Mouse (Mus musculus) bone marrow macrophage, adult 2 months (primary cell): ENCODE measurements around the gene Zmynd10. TPM values are rescaled to one million over a fixed set of nuclear protein-coding genes. Genes with fewer than 3 reads are reported as not detected.

Experiments
- H3K27ac ChIP-seq: 2 replicates; pipeline ENCODE4 v1.5.1; 2012; ENCODE audit warnings: low read depth, low read length; ENCODE audit not compliant: insufficient read depth
- H3K4me1 ChIP-seq: 2 replicates; pipeline ENCODE4 v1.6.1; 2012; ENCODE audit warnings: low read length; ENCODE audit not compliant: control insufficient read depth, insufficient read depth
- H3K4me3 ChIP-seq: 2 replicates; pipeline ENCODE4 v1.5.1; 2012; ENCODE audit warnings: mild to moderate bottlenecking, low read length, moderate library complexity; ENCODE audit not compliant: insufficient read depth
- CTCF ChIP-seq: IDR thresholded peaks from 2 replicates; pipeline ENCODE4 v1.5.1; 2012; ENCODE audit warnings: low read depth, mild to moderate bottlenecking, low read length, moderate library complexity
- POLR2A ChIP-seq: IDR thresholded peaks from 2 replicates; pipeline ENCODE4 v1.6.1; 2012; ENCODE audit warnings: mild to moderate bottlenecking, low read depth, low read length, borderline replicate concordance
- polyA plus RNA-seq: library from polyadenylated mRNA; stranded (reverse); fragments of >200 nt; gene quantifications from 2 replicates; pipeline ENCODE4 v1.2.4, GENCODE M21; 2012; ENCODE audit not compliant: missing spikeins, insufficient read depth, insufficient read length

Zmynd10 gene
- polyA plus RNA-seq, result 0.66 TPM in 1 of 2 replicates, not detected in the other

DNA sequence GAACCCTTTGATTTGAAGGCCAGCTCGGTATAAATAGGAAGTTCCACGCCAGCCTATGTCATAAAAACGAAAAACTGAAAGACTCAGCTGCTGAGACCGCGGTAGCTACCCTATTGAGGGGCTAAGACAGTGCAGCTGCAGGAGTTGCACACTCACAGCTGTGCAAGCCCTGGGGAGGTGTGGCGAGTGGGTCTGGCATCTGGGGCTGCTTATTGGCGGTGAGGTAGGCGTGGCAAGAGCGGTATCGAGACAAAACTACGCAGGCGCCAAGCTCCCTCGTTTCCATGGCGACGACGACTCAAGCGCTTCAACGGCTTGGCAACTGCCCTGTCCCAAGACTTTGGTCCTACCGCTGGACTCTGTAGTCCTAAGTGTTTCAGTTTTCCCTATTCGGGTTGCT lies at the start of gene Zmynd10:
TSS of gene Zmynd10 (plus strand) at position 273 of the 400 bp plus-strand sequence.
- no peak for TF ChIP-seq CTCF
- no peak for TF ChIP-seq POLR2A
- H3K4me1 ChIP-seq, result peaks cover 29% of the 10 kb centered on the region
- 0 out of 2 replicates have a peak within 1 kb of the TSS, but pooled peaks have one; percentile 21 for H3K4me3 ChIP-seq
- no peak within 1 kb of the TSS for H3K27ac ChIP-seq

DNA sequence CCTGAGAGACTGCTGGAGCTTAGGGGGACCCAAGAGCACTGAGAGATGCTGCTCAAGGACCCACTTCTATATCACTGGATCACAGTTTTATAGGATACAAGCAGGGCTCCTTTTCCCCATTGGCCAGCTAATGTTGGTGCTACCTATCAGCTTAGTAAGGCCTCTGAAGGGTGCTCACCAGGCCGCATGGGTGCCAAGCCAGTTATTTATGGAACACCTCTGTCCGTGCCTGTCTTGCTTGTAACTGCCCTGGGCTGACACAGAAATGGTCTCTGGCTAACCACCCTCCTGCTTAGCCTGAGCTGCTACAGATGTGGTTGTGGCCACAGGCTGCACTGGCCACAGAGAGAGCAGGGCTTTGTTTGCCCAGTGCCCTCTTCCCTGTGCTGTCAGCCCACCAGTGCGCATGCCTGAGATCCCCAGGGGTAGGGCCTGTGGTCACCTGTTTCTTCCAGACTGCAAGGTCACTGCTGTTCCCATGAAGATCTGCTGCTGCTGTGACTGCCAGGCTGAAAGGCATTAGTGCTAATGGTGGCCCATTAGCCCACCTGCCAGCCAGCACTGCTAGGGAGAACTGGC lies 46.3 kb upstream of the Zmynd10 start:
- TF ChIP-seq POLR2A, result no peak
- H3K27ac ChIP-seq, result no peak overlapping the region
- H3K4me1 ChIP-seq, result no peaks in the 10 kb centered on the region
- no peak overlapping the region for H3K4me3 ChIP-seq

DNA sequence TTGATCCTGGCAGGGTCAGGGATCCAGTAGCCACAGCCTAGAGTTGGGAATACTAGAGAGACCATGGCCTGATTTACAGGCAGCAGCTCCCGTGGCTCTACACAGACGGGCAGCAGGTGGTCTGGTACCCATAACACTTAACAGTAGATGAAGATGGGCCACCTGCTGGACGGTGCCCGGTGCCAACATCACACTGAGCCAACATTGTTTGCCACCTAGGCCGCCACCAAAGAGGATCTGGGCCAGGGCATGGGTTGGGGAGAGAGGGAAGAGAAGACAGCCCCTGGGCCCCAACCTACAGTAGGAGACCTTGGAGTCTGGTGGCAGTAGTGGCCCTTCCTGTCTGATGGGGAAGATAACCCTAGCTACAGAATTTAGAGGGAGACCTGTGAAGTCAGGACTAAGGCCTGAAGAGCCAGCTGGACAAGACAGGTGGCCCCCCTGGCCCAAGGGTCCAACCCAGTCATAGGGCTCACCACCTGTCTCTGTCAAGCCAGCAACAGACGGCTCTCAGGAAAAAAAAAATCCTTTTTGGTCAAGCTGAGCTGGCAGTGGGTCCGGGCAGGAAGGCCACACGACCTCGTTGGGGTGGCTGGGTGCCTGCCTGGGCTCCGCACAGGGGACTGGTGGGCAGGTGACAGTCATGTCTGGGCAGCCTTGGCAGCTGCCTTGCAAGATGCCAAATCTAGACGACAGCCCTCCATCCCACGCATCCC lies 44.8 kb upstream of the Zmynd10 start:
- Histone ChIP-seq H3K27ac (no peak overlapping the region), H3K4me3 (no peak overlapping the region), H3K4me1 (no peaks in the 10 kb centered on the region)
- no peak for TF ChIP-seq POLR2A
- no peak for TF ChIP-seq CTCF

DNA sequence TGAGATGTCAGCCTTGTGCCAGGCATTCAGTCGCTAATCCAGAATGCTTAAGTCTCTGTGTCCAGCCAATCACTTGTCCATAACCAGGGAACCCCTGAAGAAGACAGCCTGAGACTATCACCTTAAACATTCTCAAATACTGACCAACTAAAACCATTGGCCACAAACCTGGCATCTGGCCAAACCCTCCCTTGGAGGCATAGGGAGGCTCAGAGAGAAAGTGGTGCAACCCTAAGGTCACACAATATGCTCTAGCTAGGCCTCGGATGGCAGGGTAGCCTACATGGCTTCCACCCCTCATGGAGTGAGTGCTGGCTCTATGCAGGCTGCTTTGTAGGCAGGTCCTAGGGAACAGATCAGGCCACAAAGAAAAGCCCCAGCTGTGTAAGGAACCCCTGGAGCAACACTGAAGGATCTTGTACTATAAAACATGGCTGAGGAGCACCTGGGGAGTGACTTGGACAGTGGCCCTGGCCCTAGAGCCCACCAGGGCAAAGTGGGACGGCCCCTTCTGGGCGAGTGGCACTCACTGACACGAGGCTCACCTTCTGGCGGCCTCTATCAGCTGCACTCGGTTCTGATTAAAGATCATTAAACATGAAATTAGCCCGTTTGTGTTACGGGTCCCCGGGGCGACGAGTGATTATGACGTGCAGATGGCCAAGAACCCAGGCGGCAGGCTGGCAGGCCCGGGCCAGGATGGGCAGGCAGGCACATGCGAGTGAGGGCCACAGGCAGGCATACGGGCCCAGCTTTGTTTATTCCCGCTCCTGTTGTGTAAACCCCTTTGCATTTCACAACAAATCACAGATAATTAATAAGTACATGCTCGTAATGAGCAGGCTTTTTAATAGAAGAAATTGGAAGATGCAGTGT lies 42.2 kb upstream of the Zmynd10 start:
- H3K4me1 ChIP-seq, result no peaks in the 10 kb centered on the region
- no peak for TF ChIP-seq POLR2A
- TF ChIP-seq CTCF, result no peak
- H3K4me3 ChIP-seq, result no peak overlapping the region
- H3K27ac ChIP-seq, result no peak overlapping the region

- no peaks in the 10 kb centered on the region for H3K4me1 ChIP-seq
- H3K27ac ChIP-seq, result no peak overlapping the region
- H3K4me3 ChIP-seq, result no peak overlapping the region
- TF ChIP-seq CTCF, result no peak
- no peak for TF ChIP-seq POLR2A
These were observed 38.8 kb upstream of the Zmynd10 start for GRCm38 (mm10) chr9:107508266-107508665.

- TF ChIP-seq POLR2A (no peak), CTCF (no peak)
- Histone ChIP-seq H3K27ac (no peak overlapping the region), H3K4me3 (no peak overlapping the region), H3K4me1 (no peaks in the 10 kb centered on the region)
These were observed 36.6 kb upstream of the Zmynd10 start for GRCm38 (mm10) chr9:107510384-107511100.

DNA sequence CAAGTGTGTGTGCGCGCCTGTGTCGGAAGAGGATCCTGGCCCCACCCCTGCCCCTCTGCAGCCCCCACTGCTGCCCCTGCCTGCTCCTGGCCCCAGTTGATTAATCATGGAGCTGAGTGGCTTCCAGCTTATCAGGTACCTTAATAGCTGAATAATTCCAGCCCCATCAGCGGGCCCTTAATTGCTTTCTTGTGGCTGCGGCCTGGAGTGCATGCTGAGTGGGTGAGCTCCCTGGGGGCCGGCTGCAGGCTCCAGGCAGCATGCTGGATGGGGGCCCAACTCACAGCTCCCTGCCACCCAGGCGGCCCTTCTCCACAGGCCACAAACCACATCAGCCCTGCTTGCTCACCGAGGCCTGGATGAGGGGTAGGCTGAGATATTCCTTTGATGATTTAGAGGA lies 35.7 kb upstream of the Zmynd10 start:
- no peak overlapping the region for H3K27ac ChIP-seq
- no peak overlapping the region for H3K4me3 ChIP-seq
- TF ChIP-seq CTCF (no peak), POLR2A (no peak)
- no peaks in the 10 kb centered on the region for H3K4me1 ChIP-seq

DNA sequence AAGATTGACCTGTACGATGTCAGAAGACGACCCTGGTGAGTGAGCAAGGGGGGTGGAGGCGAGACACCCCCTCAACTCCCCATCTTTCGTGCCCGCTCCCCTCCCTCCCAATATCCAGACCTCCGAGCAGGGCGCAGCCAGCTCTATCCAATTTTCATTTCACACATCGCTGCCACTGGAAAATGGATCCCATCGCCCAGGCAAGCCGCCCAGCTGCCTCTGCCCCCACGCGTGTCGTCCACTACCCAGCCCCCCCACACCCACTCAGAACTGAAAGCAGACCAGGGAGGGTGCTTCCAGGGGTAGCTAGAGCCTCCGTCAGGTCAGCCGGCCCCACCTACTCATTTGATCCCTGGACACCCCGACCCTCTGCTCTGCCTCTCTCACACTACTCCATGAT lies 34.8 kb upstream of the Zmynd10 start:
- no peak overlapping the region for H3K4me3 ChIP-seq
- H3K27ac ChIP-seq, result no peak overlapping the region
- TF ChIP-seq POLR2A (no peak), CTCF (no peak)
- H3K4me1 ChIP-seq, result no peaks in the 10 kb centered on the region

DNA sequence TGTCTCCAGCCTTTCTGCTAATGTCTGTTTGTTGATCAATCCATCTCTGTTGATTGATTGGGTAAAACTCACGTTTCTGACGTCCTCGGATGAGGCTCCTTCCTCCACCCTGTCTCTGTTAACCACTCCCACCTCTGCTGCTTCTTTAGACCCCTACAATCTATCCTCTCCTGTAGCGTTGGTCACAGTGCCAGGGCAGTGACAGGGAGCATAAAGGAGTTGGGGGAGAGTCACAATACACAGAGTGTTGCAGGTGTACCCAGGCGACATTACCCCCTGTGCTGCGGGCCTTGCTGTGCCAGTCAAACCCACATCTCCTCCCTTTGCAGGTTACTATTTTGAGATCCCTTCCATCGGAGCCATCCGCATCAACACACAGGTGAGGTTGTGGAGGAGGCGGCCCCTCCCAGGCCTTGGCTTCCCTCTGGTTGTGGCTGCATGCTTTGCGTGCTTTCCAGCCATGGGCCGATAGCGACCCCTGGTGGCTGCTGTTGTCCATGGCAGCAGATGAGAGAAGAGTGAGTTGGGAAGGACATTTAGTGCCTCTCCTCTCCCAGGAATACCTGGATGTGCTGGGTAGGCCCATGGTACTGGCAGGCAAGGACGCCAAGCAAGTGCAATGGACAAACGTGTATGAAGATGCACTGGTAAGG lies 32.7 kb upstream of the Zmynd10 start:
- H3K4me3 ChIP-seq, result no peak overlapping the region
- no peak overlapping the region for H3K27ac ChIP-seq
- no peaks in the 10 kb centered on the region for H3K4me1 ChIP-seq
- TF ChIP-seq POLR2A, result no peak
- peak; percentile 89 for TF ChIP-seq CTCF
